ENCODE assay signal across 15 mouse cellular contexts in genomic region chr17:35922566-35922965, GRCm38 (mm10). TPM values are rescaled to one million over a fixed set of nuclear protein-coding genes. Genes with fewer than 3 reads are reported as not detected.
DNase-seq lines count a peak whose midpoint lies in the region; ATAC-seq and TF ChIP-seq lines count a peak whose summit lies in the region.
"Had no signal": no experiment of that assay in that cellular context is flagged by ENCODE, and none has a peak within 500 bp of the region (broad histone marks: within the 10 kb centered on the region; RNA-seq: fewer than 3 reads in every experiment).

No protein-coding gene starts in this region.

- no peak overlapping the region for H3K4me2 ChIP-seq in hindbrain, embryonic 13.5 days
- no peak overlapping the region for H3K4me2 ChIP-seq in hindbrain, embryonic 16.5 days (ENCODE audit: low read length)
- no peak overlapping the region for H3K4me2 ChIP-seq in liver, embryonic 11.5 days
- no peak overlapping the region for H3K4me2 ChIP-seq in myocyte (ENCODE audit: low read depth)
- H3K4me2 ChIP-seq in intestine, postnatal 0 days (replicated peaks; ENCODE audit: low read depth): no peak overlapping the region
- H3K4me2 ChIP-seq: heart, embryonic 13.5 days; hindbrain, embryonic 12.5 days had no signal

- H3K9me3 ChIP-seq in hindbrain, embryonic 13.5 days: no peaks in the 10 kb centered on the region
- no peaks in the 10 kb centered on the region for H3K9me3 ChIP-seq in hindbrain, embryonic 16.5 days (ENCODE audit: control insufficient read depth, low read length)
- H3K9me3 ChIP-seq in liver, embryonic 11.5 days (ENCODE audit: control insufficient read depth, low read length): no peaks in the 10 kb centered on the region
- no peaks in the 10 kb centered on the region for H3K9me3 ChIP-seq in intestine, postnatal 0 days (ENCODE audit: control insufficient read depth)
- H3K9me3 ChIP-seq: heart, embryonic 13.5 days; hindbrain, embryonic 12.5 days; megakaryocyte, embryonic 14.5 days had no signal

- no peaks in the 10 kb centered on the region for H3K27me3 ChIP-seq in hindbrain, embryonic 13.5 days
- no peaks in the 10 kb centered on the region for H3K27me3 ChIP-seq in hindbrain, embryonic 16.5 days (replicated peaks; ENCODE audit: control insufficient read depth, insufficient read depth, low read length)
- no peaks in the 10 kb centered on the region for H3K27me3 ChIP-seq in liver, adult 2 months (ENCODE audit: control insufficient read depth, insufficient read depth, low read length)
- H3K27me3 ChIP-seq in liver, embryonic 11.5 days (replicated peaks; ENCODE audit: control insufficient read depth, insufficient read depth, low read length): no peaks in the 10 kb centered on the region
- H3K27me3 ChIP-seq in myocyte (ENCODE audit: control insufficient read depth, insufficient read depth, insufficient read length): no peaks in the 10 kb centered on the region
- H3K27me3 ChIP-seq in intestine, postnatal 0 days (replicated peaks; ENCODE audit: control insufficient read depth, insufficient read depth, low read length): no peaks in the 10 kb centered on the region
- H3K27me3 ChIP-seq: heart, embryonic 13.5 days; hindbrain, embryonic 12.5 days; megakaryocyte, embryonic 14.5 days had no signal

- no peak overlapping the region for H3K4me3 ChIP-seq in hindbrain, embryonic 13.5 days
- H3K4me3 ChIP-seq in hindbrain, embryonic 16.5 days (ENCODE audit: low read length): no peak overlapping the region
- no peak overlapping the region for H3K4me3 ChIP-seq in liver, adult 2 months (ENCODE audit: insufficient read depth, low read depth, low read length)
- no peak overlapping the region for H3K4me3 ChIP-seq in liver, embryonic 11.5 days (ENCODE audit: low read depth, low read length)
- no peak overlapping the region for H3K4me3 ChIP-seq in myocyte
- H3K4me3 ChIP-seq in intestine, postnatal 0 days (ENCODE audit: low read depth, low read length): no peak overlapping the region
- H3K4me3 ChIP-seq: heart, embryonic 13.5 days; hindbrain, embryonic 12.5 days; megakaryocyte, embryonic 14.5 days had no signal

- no peak for ATAC-seq in hindbrain, embryonic 13.5 days (ENCODE audit: low FRiP score)
- ATAC-seq in hindbrain, embryonic 16.5 days: no peak
- no peak for ATAC-seq in liver, embryonic 11.5 days (replicated peaks; ENCODE audit: low FRiP score)
- ATAC-seq in intestine, postnatal 0 days: no peak
- ATAC-seq: activated CD4-positive, CD25-positive, alpha-beta regulatory T cell, adult 4 months; CD4-positive, CD25-positive, alpha-beta regulatory T cell, adult 4 months had no signal

- H3K79me2 ChIP-seq in liver, adult 2 months (ENCODE audit: control insufficient read depth, insufficient read depth, low read length): no peaks in the 10 kb centered on the region; the same call in 1 of the 2 replicates
- H3K79me2 ChIP-seq in myocyte (ENCODE audit: control insufficient read depth, insufficient read depth): peaks cover 21% of the 10 kb centered on the region

- TF ChIP-seq CTCF in liver, adult 2 months (IDR thresholded peaks at IDR 0.05; ENCODE audit: low read depth, low read length): no peak
- no peak for TF ChIP-seq CTCF in intestine, postnatal 0 days (IDR thresholded peaks at IDR 0.05; ENCODE audit: low read depth)

- no peak overlapping the region for H3ac ChIP-seq in myocyte (ENCODE audit: control insufficient read depth, insufficient read length)

- peaks cover 43% of the 10 kb centered on the region for H3K36me3 ChIP-seq in hindbrain, embryonic 13.5 days
- peaks cover 28% of the 10 kb centered on the region for H3K36me3 ChIP-seq in hindbrain, embryonic 16.5 days (ENCODE audit: control insufficient read depth, insufficient read depth, low read length)
- peaks cover 46% of the 10 kb centered on the region for H3K36me3 ChIP-seq in liver, adult 2 months (ENCODE audit: control insufficient read depth, insufficient read depth, low read length)
- H3K36me3 ChIP-seq in liver, embryonic 11.5 days (ENCODE audit: control insufficient read depth, insufficient read depth, low read length): peaks cover 25% of the 10 kb centered on the region
- H3K36me3 ChIP-seq in myocyte (ENCODE audit: control insufficient read depth, insufficient read depth): peaks cover 42% of the 10 kb centered on the region
- H3K36me3 ChIP-seq in intestine, postnatal 0 days (ENCODE audit: control insufficient read depth, insufficient read depth): peaks cover 36% of the 10 kb centered on the region

- H3K9ac ChIP-seq in hindbrain, embryonic 13.5 days: 0 out of 2 replicates have a peak overlapping the region, but pooled peaks have one; percentile 20
- H3K9ac ChIP-seq in hindbrain, embryonic 16.5 days (ENCODE audit: low read depth, low read length): no peak overlapping the region
- no peak overlapping the region for H3K9ac ChIP-seq in liver, adult 2 months (ENCODE audit: low read depth, low read length)
- H3K9ac ChIP-seq in liver, embryonic 11.5 days (ENCODE audit: low read depth, low read length): no peak overlapping the region
- no peak overlapping the region for H3K9ac ChIP-seq in intestine, postnatal 0 days (ENCODE audit: low read depth, low read length)
- H3K9ac ChIP-seq: heart, embryonic 13.5 days; hindbrain, embryonic 12.5 days; liver, embryonic 14.5 days had no signal

- no peak for TF ChIP-seq POLR2A in liver, adult 2 months (IDR thresholded peaks at IDR 0.05; ENCODE audit: extremely low read depth, insufficient read depth, low read length)
- TF ChIP-seq POLR2A in myocyte (IDR thresholded peaks at IDR 0.05; ENCODE audit: insufficient read length, low read depth): no peak

- DNase-seq in liver, adult 2 months (ENCODE audit: extremely low read depth, low read depth, low spot score): peak; percentile 83
- no peak for DNase-seq in liver, embryonic 11.5 days (ENCODE audit: low spot score)
- peak; percentile 79 for DNase-seq in adipocyte (ENCODE audit: low spot score)
- DNase-seq: cerebellum, adult 11 months; gastrocnemius, postnatal 36 days had no signal

- H3K4me1 ChIP-seq in hindbrain, embryonic 13.5 days (replicated peaks): peaks cover 38% of the 10 kb centered on the region
- H3K4me1 ChIP-seq in hindbrain, embryonic 16.5 days (ENCODE audit: control insufficient read depth, insufficient read depth, low read depth, low read length): peaks cover 25% of the 10 kb centered on the region
- H3K4me1 ChIP-seq in liver, adult 2 months (ENCODE audit: control insufficient read depth, insufficient read depth, low read length): peaks cover 17% of the 10 kb centered on the region
- H3K4me1 ChIP-seq in liver, embryonic 11.5 days (replicated peaks; ENCODE audit: control insufficient read depth, insufficient read depth, low read length): peaks cover 39% of the 10 kb centered on the region
- peaks cover 4% of the 10 kb centered on the region; the same call in 1 of the 2 replicates for H3K4me1 ChIP-seq in intestine, postnatal 0 days (replicated peaks; ENCODE audit: control insufficient read depth, insufficient read depth, low read length)

- WGBS in hindbrain, embryonic 13.5 days: 85% methylated on average over 3 of the region's 3 CpGs
- WGBS in hindbrain, embryonic 16.5 days: 88% methylated on average over 3 of the region's 3 CpGs
- 51% methylated on average over 3 of the region's 3 CpGs for WGBS in liver, adult 2 months
- WGBS in liver, embryonic 11.5 days: 91% methylated on average over 3 of the region's 3 CpGs
- WGBS in intestine, postnatal 0 days: 71% methylated on average over 3 of the region's 3 CpGs

- H3K27ac ChIP-seq in hindbrain, embryonic 13.5 days: no peak overlapping the region
- no peak overlapping the region for H3K27ac ChIP-seq in hindbrain, embryonic 16.5 days (ENCODE audit: low read depth, low read length)
- peak overlapping the region; percentile 31; the same call in 1 of the 2 replicates for H3K27ac ChIP-seq in liver, adult 2 months (replicated peaks; ENCODE audit: insufficient read depth, low read depth, low read length)
- no peak overlapping the region for H3K27ac ChIP-seq in liver, embryonic 11.5 days (ENCODE audit: low read depth, low read length)
- H3K27ac ChIP-seq in intestine, postnatal 0 days (ENCODE audit: low read depth, low read length): no peak overlapping the region
- H3K27ac ChIP-seq: heart, embryonic 13.5 days; hindbrain, embryonic 12.5 days; liver, embryonic 14.5 days had no signal

RNA-seq across cellular contexts. Expression of gene Ppp1r10, which starts 6.3 kb away (rescaled TPM):
- 46.0 and 47.2 TPM in 2 replicates for polyA plus RNA-seq in hindbrain, embryonic 13.5 days (2015; fragmentation: Nextera tagmentation; extraction: Ambion mirVana)
- 32.7 and 40.2 TPM in 2 replicates for polyA plus RNA-seq in hindbrain, embryonic 16.5 days (2015; fragmentation: Nextera tagmentation; extraction: Ambion mirVana)
- total RNA-seq in liver, adult 2 months (2014; rRNA removed): 14.6 and 14.7 TPM in 2 replicates
- polyA plus RNA-seq in liver, adult 2 months (2012; rRNA removed): 15.8 and 30.0 TPM in 2 replicates
- 35.4 and 39.7 TPM in 2 replicates for polyA plus RNA-seq in liver, embryonic 11.5 days (2014; fragmentation: Nextera tagmentation; extraction: Ambion mirVana)
- 32.9 TPM for polyA plus RNA-seq in myocyte (2012; fragmentation: generic; extraction: Trizol)
- polyA plus RNA-seq in intestine, postnatal 0 days (2015; fragmentation: Nextera tagmentation; extraction: Ambion mirVana): 13.8 and 14.3 TPM in 2 replicates

RNA-seq across cellular contexts. Expression of gene Mrps18b, which starts 6.4 kb away (rescaled TPM):
- polyA plus RNA-seq in hindbrain, embryonic 13.5 days (2015; fragmentation: Nextera tagmentation; extraction: Ambion mirVana): 46.8 and 54.7 TPM in 2 replicates
- polyA plus RNA-seq in hindbrain, embryonic 16.5 days (2015; fragmentation: Nextera tagmentation; extraction: Ambion mirVana): 59.6 and 67.4 TPM in 2 replicates
- 41.1 and 58.7 TPM in 2 replicates for total RNA-seq in liver, adult 2 months (2014; rRNA removed)
- polyA plus RNA-seq in liver, adult 2 months (2012; rRNA removed): 89.5 and 106 TPM in 2 replicates
- 167 and 172 TPM in 2 replicates for polyA plus RNA-seq in liver, embryonic 11.5 days (2014; fragmentation: Nextera tagmentation; extraction: Ambion mirVana)
- polyA plus RNA-seq in myocyte (2012; fragmentation: generic; extraction: Trizol): 104 TPM
- 81.6 and 85.7 TPM in 2 replicates for polyA plus RNA-seq in intestine, postnatal 0 days (2015; fragmentation: Nextera tagmentation; extraction: Ambion mirVana)

RNA-seq across cellular contexts. Expression of gene Atat1, which starts 12.7 kb away (rescaled TPM):
- polyA plus RNA-seq in hindbrain, embryonic 13.5 days (2015; fragmentation: Nextera tagmentation; extraction: Ambion mirVana): 434 and 438 TPM in 2 replicates
- polyA plus RNA-seq in hindbrain, embryonic 16.5 days (2015; fragmentation: Nextera tagmentation; extraction: Ambion mirVana): 287 and 393 TPM in 2 replicates
- 12.1 and 12.8 TPM in 2 replicates for total RNA-seq in liver, adult 2 months (2014; rRNA removed)
- 37.4 and 47.5 TPM in 2 replicates for polyA plus RNA-seq in liver, adult 2 months (2012; rRNA removed)
- 39.5 and 40.0 TPM in 2 replicates for polyA plus RNA-seq in liver, embryonic 11.5 days (2014; fragmentation: Nextera tagmentation; extraction: Ambion mirVana)
- 23.1 TPM for polyA plus RNA-seq in myocyte (2012; fragmentation: generic; extraction: Trizol)
- polyA plus RNA-seq in intestine, postnatal 0 days (2015; fragmentation: Nextera tagmentation; extraction: Ambion mirVana): 11.0 and 11.9 TPM in 2 replicates

RNA-seq across cellular contexts. Expression of gene 2310061I04Rik, which starts 25.3 kb away (rescaled TPM):
- polyA plus RNA-seq in hindbrain, embryonic 13.5 days (2015; fragmentation: Nextera tagmentation; extraction: Ambion mirVana): 45.8 and 48.7 TPM in 2 replicates
- polyA plus RNA-seq in hindbrain, embryonic 16.5 days (2015; fragmentation: Nextera tagmentation; extraction: Ambion mirVana): 67.4 and 77.4 TPM in 2 replicates
- 4.9 and 7.0 TPM in 2 replicates for total RNA-seq in liver, adult 2 months (2014; rRNA removed)
- 35.3 and 37.4 TPM in 2 replicates for polyA plus RNA-seq in liver, adult 2 months (2012; rRNA removed)
- polyA plus RNA-seq in liver, embryonic 11.5 days (2014; fragmentation: Nextera tagmentation; extraction: Ambion mirVana): 33.7 and 34.0 TPM in 2 replicates
- polyA plus RNA-seq in myocyte (2012; fragmentation: generic; extraction: Trizol): 33.7 TPM
- 31.5 and 32.3 TPM in 2 replicates for polyA plus RNA-seq in intestine, postnatal 0 days (2015; fragmentation: Nextera tagmentation; extraction: Ambion mirVana)

RNA-seq across cellular contexts. Expression of gene Dhx16, which starts 42.9 kb away (rescaled TPM):
- 28.6 and 35.3 TPM in 2 replicates for polyA plus RNA-seq in hindbrain, embryonic 13.5 days (2015; fragmentation: Nextera tagmentation; extraction: Ambion mirVana)
- 25.0 and 33.3 TPM in 2 replicates for polyA plus RNA-seq in hindbrain, embryonic 16.5 days (2015; fragmentation: Nextera tagmentation; extraction: Ambion mirVana)
- 18.5 and 25.8 TPM in 2 replicates for total RNA-seq in liver, adult 2 months (2014; rRNA removed)
- polyA plus RNA-seq in liver, adult 2 months (2012; rRNA removed): 41.4 and 52.2 TPM in 2 replicates
- 69.1 and 70.4 TPM in 2 replicates for polyA plus RNA-seq in liver, embryonic 11.5 days (2014; fragmentation: Nextera tagmentation; extraction: Ambion mirVana)
- polyA plus RNA-seq in myocyte (2012; fragmentation: generic; extraction: Trizol): 29.4 TPM
- polyA plus RNA-seq in intestine, postnatal 0 days (2015; fragmentation: Nextera tagmentation; extraction: Ambion mirVana): 17.2 and 18.1 TPM in 2 replicates
